Mouse (Mus musculus) R1 (cell line): ENCODE data around the gene Tnni3k.

Experiments
- DNase-seq: peaks from one replicate; pipeline ENCODE4 v3.0.0-alpha.2; 2018; ENCODE audit warnings: low read depth, low spot score

The Tnni3k gene

DNA sequence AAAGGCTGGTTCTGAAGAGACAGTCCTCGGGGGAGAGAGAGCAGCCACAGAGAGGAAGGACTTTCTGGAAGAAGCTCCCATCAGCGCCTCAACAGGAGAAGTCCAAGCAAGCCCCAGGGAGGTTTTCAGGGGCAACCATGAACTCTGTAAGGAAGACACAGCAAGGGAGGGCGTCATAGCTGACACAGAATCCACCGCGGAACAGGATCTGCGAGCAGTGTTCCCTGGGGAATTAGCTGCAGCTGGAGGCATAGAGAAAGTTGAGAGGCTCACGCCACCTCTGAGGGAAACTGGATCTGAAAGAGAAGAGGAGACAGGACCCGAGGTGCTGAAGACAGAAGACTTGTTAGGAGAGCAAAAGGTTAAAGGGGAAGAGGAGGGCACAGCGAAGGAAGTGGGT, 291.8 kb downstream of the Tnni3k start:
- DNase-seq = no peak

DNA sequence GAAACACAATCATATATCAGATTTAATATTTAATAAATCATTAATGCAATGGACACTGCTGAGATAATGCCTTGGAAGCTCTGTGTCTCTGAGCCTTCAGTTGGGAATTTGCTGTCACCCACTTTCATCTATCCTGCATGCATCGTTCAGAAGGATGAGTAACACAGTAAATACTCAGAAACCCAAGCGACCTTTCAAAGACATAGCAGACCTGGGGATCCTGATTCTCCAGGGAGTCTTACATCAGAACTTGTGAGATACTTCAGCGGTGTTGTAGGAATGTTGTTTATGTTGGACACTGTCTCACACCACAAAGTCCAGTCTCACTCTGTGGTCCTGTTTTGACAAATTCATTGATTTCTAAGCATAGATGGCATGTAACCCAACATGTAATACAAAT, 294.1 kb downstream of the Tnni3k start:
- DNase-seq = no peak

DNA sequence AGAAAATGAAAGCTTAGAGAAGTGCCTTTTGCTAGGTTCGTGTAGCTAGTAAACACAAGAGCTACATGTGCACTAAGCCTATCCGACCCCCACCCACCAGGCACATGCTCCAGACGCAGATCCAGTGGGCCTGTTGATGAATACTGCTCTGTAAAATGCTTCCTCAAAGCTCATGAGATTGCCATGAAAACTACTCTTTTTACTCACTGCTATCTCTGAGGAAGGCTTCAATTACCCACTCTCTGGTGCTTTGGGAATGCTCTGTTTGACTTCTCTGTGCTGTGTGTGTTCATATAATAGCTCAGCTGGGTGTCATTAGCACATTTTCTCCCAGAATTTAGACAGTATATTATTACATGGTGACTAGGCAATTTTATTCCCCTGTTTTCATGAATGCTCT, 297.1 kb downstream of the Tnni3k start:
- no peak for DNase-seq

DNA sequence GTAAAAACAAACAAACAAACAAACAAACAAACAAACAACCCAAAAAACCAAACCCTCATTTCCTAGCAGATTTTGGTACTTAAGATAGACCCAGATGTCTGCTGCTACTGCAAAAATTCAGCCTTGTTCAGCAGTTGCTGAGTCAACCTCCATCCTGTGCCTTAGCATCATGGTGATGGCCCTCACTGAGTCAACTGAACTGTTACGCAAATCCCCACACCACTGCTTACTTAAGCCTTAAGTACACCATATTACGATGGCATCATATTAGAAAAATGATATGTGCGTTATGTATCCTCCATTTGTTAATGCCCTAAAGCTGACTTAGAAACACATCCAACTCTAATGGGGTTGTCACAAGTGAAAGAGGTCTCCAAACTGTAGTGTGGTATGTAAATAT, 300.0 kb downstream of the Tnni3k start:
- DNase-seq = no peak

DNA sequence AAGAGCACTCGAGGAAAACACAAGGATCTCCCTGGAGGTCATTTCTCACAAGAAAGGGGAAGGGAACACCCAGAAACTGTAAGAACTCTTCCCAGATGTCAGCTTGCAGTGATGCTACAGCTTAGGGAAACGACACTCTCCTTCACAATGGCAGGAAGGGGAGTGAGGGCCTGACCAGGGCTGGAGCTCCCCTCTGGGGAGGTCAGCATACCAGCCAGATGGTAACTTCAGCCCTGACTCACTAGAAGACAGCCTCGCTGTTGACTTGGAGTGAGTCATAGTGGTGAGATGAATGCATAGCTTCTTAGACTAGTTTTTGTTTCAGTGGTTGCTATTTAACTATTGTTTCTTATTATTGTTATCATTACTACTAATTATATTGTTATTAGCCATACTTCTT, 300.7 kb downstream of the Tnni3k start:
- DNase-seq = no peak

DNA sequence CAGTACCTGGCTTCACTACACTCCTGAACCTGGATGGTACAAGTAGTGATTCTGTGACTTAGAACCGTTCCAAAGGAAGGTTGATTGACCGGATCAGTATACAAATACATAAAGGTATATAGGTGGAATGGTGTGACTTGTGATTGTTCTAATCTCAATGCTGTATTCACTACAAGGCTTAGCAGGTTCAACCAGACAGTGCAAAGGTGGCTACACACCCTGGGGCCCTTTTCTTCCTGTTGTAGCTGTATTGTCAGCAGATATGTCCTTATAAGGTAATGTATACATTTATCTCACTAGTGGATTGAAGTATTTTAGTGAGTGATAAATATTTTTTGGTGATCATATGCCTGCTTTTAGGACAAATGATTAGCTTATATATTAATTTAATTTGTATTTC, 310.9 kb downstream of the Tnni3k start:
- no peak for DNase-seq

DNA sequence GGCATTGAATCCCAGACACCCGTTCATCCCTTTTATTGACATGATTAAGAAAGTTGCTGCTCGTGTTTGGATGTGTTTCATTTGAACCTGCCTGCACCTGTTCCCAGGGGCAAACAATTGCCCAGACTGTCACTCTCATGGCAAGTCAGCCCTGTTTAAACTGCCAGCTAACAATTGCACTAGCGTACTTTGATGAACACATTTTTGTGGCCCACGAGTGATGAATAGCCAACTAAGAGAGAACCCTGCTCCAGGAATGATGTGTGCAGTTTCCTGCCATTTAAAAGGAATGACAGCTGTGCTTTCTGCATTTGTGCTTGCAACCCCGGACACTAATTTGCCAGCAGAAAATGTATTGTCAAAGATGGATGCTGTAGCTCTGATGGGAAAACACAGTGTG, 312.3 kb downstream of the Tnni3k start:
- DNase-seq = no peak

DNA sequence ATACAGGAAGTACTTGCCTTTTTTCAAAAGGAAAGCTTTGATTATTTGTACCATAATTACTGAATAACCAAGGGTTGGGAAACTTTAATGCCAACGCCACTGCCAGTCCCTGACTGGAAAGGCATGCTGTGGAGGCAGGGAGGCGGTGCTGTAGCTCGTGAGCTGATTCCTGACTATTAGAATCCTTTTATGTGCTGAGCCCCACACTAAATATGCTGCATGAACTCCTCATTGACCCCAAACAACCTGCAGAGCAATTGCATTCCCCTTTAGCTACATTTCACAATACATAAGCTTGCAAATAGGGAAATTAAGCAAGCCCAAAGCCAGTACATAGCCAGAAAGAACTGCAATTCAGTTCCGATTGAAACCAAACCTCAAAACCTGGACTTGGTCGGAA, 313.7 kb downstream of the Tnni3k start:
- DNase-seq = no peak
